Mouse (Mus musculus): ENCODE measurements around the gene S100a4. TPM values are rescaled to one million over a fixed set of nuclear protein-coding genes. Genes with fewer than 3 reads are reported as not detected.
A peak's percentile ranks its signal among the peaks of the same experiment; 100 is the strongest.

The S100a4 gene
- total RNA-seq, 2 experiments from 2014 or later, result 16.9 to 18.5 TPM

DNA sequence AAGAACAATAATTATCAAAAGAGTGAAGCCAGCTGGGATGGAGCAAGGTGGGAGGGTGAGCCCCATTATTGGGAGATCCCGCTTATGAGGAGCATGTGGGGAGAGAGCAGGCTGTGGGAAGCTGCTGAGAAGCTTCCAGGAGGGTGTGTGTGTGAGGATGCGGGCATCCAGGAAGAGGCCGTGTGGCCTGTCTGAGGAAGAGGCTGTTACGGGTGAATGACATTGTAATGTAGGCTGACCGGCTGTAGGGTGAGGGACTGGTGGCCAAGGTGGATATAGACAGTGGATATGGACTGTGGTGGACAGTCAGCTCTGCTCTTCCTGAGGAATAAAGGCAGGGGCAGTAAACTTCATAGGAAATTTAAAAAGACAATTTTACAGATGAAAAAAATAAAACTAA is 21.9 kb downstream of the S100a4 start:
- DNase-seq, result no peak

DNA sequence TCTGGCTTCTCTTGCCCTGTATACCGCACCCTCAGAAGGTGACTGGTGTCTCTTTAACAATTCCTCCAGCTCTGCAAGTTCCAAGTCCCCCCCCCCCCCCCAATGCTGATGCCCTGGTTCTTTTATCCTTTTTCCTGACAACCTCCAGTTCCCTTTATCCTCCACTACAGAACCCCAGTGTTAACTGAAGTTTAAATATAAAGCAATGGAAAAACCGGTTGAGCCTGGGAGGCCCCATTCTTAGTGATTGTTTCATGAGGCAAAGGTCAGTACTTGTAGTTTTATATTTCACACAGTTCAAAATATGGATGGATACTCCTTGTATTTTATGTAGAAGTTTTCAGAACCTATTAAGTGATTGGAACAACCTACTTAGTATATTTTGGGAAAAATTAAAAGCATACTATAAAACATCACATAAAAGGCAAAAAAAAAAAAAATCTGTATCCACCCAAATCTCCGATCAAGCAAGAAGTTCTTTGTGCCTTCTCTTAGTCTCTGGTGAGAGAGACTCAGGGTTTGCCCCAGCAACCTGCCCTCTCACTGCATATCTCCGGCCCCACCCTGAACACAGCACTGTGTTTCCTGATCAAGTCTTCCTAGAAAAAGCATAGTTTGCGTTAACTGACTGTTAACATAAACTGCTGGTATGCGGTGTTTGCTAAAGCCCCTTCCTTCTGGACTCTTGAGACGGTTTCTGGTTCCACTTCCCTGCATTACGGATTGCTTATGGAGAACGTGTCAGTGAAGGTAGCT is 22.9 kb downstream of the S100a4 start:
- DNase-seq, result no peak

DNA sequence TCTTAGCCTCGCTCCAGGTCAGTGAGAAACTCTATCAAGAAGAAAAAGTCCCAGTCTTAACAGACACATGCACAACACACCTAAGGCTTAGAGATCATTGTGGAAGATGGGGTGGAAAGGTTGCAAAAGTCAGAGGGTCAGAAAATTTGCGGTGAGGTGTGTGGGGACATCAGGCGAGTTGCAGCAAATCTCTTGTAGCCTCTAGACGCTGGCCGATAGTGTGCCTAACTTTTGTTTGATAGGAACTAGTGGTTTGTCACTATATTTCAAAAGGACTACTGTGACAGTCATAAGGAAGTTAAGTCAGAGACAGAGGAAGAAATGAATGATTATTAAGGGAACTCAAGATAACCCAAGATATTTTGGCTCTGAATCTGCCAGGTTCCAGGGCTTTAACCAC is 23.8 kb downstream of the S100a4 start:
- DNase-seq, result no peak

DNA sequence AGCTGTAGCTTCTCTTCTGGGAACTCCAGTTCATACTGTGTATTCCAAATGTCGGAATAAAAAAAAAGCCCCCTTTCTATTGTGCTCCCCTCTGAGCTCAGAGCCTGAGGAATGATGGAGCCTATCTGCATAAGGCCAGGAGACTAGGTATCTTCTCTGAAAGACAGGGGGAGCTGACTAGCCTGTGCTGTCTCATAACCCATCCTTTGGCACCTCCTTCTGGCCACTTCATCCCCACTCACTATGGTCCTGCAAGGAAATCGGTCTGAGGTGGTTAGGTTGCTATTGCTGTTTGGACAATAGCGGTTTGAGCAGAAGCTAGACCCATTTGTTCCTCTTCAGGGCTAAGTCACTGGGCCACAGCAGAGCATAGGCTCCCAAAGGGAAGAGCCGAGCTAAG is 24.2 kb downstream of the S100a4 start:
- peak; percentile 15 for DNase-seq

DNA sequence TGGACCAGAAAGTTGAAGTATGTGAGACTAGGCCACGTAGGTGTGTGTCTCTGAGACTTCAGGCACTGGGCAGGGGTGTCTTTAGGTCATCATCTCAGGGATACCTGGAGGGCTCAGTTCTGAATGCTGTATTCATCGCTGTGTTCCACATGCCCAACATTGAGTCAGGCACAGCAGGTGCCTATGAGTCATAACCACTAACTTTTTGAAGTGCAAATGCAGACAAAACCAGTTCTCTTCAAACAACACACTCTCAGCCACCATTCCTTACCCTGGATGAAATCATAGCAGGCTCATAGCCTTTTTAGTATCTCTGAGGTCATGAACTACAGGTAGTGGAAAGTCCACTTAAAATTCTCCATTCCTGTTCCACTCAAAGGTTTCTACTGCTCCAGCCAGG is 25.7 kb downstream of the S100a4 start:
- no peak for DNase-seq

DNA sequence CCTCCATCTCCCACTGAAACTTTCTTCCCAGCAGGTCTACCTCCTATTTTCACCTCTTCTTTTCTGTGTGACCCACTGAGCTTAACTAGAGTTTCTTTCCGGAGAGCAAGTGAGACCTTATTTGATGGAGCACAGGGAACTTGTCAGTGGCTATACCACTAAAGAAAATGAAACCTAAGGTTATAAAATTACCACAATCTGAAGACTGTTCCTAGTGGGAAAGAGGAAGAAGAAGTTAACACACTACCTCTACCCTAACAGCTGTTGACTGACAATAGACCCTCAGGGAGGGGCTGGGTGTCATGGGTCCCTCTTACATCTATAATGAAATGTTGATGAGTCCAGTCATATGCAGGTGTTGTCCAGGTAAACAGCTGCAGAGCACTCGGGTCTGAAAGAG is 28.4 kb downstream of the S100a4 start:
- no peak for DNase-seq

DNA sequence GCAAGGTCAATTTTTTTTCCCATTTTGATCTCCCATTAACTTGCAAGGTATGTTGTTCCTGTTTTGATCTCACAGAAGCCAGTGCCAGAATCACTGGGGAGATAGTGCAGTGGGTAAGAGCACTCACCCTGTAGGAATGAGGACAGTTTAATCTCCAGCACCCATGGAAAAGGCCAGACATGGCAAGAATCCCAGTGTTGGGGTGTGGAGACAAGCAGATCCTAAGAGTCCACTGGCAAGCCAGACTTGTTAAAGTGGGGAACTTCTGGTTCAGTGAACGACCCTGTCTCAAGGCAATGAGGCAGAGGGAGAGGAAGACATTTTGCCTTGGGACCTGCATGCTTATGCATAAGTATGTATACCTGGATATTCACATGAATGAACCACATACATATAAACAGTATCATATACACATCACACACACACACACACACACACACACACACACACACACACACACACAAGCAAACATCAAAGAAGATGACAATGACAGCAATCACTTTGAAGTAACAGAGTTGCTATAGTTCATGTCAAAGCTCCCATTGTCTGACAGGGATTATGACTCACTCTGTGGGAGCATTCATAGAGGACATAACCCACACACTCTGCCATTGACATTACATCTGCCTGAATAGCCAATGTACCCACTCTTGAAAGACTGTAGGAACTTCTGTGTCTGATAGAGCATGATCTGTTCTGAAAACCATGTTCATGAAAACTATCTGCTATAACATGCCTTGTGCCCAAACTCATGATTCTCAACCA is 35.1 kb downstream of the S100a4 start:
- DNase-seq, result no peak

DNA sequence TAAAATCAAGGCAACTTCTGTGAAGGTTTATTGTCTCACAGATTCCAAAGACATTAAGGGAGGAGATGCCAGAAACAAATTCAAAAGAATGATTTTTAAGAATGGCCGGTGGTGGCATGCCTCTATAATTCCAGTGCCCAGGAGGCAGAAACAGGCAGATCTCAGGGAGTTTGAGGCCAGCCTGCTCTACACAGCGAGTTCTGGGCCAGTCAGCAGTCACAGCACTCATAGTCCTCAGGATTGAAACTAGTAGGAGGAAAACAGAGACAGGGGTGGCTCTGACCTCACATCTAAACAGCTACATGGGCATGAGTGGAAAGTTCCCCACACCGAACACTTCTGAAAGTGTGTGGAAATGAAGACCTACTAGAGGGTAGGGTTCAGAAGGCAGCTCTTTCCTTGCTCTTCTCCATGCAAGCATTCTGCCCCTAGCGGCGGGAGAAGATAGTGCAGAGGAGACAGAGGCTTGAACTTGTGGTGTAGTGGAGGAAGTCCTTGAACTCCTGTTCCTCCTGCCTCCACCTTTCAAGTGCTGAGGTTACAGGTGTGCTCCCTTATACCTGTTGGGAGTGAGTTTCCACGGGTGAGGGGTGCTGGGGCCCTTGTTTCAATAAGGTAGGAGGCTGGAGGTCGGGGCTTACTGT is 36.1 kb downstream of the S100a4 start:
- peak; percentile 30 for DNase-seq

DNA sequence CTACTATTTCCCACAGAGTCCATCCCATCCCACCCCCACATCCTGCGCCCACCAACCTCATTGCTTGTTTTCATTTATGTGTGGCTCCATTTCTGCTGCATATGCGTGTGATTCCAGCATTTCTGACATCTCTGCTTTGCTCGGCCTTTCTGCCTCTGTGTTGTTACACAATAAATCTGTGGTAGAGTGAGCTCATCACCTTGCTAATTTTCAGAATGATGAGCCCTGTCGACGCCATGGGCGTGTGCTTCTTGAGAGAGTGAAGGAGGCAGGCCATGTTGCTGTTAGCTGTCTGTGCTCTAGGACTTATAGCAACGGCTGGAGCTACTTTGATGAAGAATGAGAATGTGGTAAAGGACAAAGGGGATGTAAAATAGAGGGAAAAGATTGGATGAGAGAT is 37.4 kb downstream of the S100a4 start:
- no peak for DNase-seq

DNA sequence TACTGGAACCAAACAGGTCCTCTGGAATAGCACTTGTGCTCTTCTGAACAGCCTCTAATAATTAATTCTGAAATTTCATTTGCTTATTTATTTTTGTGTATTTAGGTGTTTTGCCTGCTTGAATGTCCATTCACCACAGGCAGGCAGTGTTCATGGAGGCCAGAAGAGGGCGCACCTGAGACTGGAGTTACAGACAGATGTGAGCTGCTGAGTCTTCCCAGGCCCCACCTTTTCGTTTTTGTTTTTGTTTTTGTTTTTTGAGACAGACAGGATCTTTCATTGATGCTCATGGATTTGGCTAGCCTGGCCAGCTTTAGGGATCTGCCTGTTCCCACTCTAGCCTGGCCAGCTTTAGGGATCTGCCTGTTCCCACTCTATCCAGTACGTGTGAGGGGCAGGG is 40.6 kb downstream of the S100a4 start:
- peak; percentile 77 for DNase-seq

DNA sequence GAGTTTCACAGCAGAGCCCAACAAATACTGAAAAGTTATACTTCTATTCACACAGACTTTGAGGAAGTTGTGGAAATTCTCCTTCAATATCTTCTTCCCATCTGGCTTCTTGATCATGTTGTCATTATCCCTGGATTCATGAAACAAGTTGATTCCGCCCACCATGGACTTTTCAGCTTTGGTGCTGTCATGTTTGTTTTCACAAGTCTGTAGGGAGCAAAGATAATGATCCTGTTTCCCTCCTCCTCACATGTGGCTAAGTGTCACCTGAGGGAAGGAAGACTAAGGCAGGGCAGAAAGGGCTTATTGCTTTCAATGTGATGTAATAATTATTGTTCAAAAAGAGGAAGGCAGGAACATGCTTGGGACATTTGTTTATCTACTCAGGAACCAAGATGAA is 43.7 kb downstream of the S100a4 start:
- no peak for DNase-seq

DNA sequence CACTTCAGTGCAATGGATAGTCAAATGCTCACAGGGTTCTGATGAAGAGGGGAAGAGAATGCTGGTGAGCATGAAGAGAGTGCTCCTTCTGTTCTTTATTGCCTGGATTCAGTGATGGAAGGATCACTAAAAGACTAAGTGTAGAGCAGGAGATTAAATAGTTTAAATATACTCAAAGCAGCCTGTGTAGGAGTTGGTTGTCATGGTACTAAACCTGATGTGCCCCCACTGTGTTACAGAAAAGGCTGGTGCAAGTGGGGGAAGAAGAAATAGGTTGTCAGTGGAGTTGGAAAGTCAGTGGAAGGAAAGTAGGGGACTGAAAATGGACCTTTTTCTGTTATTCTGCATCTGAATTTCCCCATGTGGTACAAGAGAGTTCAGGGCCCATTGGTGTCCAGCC is 45.4 kb downstream of the S100a4 start:
- no peak for DNase-seq

DNA sequence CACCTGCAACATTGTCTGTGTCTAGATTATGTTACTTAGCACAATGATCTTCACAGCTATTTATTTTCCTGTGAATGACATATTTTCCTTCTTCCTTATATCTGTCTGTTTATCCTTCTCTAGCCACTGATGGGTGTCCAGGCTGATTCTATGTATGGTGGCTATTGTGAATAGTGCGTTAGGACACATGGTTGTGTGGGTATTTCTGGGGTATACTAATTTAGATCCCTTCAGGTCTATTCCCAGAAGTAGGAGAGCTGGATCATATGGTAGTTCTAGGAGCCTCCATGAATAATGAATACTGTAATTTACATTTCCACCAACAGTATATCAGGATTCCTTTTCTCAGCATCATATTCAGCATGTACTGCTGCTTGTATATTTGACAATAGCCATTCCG is 46.3 kb downstream of the S100a4 start:
- no peak for DNase-seq

DNA sequence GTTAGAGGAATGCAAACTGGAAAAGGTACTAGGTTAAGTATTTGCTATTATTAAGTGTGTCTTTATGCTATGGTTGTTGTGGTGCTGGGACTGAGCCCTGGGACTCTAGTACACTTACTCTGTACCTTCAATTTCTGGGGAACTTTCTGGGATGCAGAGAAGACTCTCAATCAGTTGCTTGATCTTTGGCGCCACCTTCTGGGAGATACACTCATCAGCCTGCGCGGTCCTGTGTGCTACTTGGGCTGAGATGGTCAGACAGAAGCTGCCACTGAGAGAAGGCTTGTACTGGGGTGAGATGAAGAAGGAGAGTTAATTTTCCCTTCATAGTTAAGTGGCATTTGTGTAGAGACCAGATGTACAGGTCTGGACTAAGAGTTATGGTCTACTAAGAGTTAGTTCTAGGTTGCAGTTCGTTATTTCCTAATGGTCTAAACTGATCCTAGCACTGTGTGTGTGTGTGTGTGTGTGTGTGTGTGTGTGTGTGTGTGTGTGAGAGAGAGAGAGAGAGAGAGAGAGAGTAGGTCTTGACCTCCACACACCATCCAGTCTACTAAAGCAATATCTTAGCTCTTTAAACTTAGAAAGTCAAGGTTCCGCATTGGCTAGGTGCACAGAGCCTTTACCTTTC is 49.4 kb downstream of the S100a4 start:
- peak; percentile 81 for DNase-seq

DNA sequence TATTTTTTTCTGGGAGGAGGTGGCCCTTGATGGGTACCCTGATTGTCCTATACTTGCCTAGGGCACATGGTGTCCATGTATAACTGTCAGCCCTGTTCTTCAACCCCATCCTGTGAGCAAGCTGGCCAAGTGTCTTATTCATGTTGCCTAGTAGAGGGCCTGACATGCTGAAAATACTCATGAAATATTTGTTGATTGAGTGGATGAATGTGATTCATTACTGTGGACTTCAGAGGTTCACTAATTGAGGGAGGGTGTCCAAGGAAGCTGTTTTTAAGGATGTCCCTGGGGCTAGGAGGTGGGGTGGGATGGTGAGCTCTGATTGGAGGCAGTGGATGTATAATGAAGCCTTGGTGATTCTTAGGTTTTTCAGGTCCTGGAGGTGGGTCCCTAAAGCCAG is 50.1 kb downstream of the S100a4 start, which contains the start of gene S100a7a:
TSS of gene S100a7a (plus strand) at position 301 of the 400 bp plus-strand sequence.
- no peak for DNase-seq

Other genes starting within 250 kb of the S100a4 start
- 10 to 100 TPM; 55.2 to 65.9 TPM for gene Slc27a3, start 213.8 kb upstream of the S100a4 start, total RNA-seq (2021)
- gene Ints3, start 170.1 kb upstream of the S100a4 start, total RNA-seq (2021), result 10 to 100 TPM; 46.8 to 51.6 TPM
- 100 to 1,000 TPM in 1 of 2 experiments, 10 to 100 TPM in 1; 88.3 to 101 TPM for gene Npr1, start 137.9 kb upstream of the S100a4 start, total RNA-seq (2021)
- 10 to 100 TPM; 59.1 to 63.2 TPM for gene Ilf2, start 127.6 kb upstream of the S100a4 start, total RNA-seq (2021)
- gene Snapin, start 112.7 kb upstream of the S100a4 start, total RNA-seq (2021), result 10 to 100 TPM; 46.6 to 59.3 TPM
- 100 to 1,000 TPM; 101 to 108 TPM for gene Chtop, start 94.3 kb upstream of the S100a4 start, total RNA-seq (2021)
- gene S100a1, start 89.4 kb upstream of the S100a4 start, total RNA-seq (2021), result 100 to 1,000 TPM; 263 to 269 TPM
- 10 to 100 TPM; 59.6 to 60.9 TPM for gene S100a13, start 89.3 kb upstream of the S100a4 start, total RNA-seq (2021)
- under 1 TPM; 0.24 to 0.70 TPM for gene S100a14, start 76.9 kb upstream of the S100a4 start, total RNA-seq (2021)
- gene S100a16, start 66.5 kb upstream of the S100a4 start, total RNA-seq (2021), result 10 to 100 TPM; 73.5 to 91.6 TPM
- gene S100a3, start 43.2 kb upstream of the S100a4 start, total RNA-seq (2021), result not detected
- gene S100a2, start 13.5 kb upstream of the S100a4 start, total RNA-seq (2021), result not detected
- gene Gm42674, start 1.9 kb upstream of the S100a4 start, total RNA-seq (2021), result not detected
- gene S100a5, start 4.8 kb downstream of the S100a4 start, total RNA-seq (2021), result not detected
- gene S100a6, start 9.1 kb downstream of the S100a4 start, total RNA-seq (2021), result 10 to 100 TPM; 72.2 to 82.8 TPM
- gene S100a7a, start 50.2 kb downstream of the S100a4 start, total RNA-seq (2021), result under 1 TPM in 1 of 2 experiments, not detected in 1; 0.33 TPM
- gene S100a8, start 65.2 kb downstream of the S100a4 start, total RNA-seq (2021), result 10 to 100 TPM; 61.2 to 94.6 TPM
- gene S100a9, start 92.0 kb downstream of the S100a4 start, total RNA-seq (2021), result 100 to 1,000 TPM in 1 of 2 experiments, 10 to 100 TPM in 1; 76.0 to 125 TPM
- gene Pglyrp4, start 123.1 kb downstream of the S100a4 start, total RNA-seq (2021), result not detected
- gene Gm5849, start 174.1 kb downstream of the S100a4 start, total RNA-seq (2021), result not detected

All from adrenal gland, postnatal 10 days (tissue).